Mouse (Mus musculus) macrophage (primary cell): ENCODE data around the gene Syvn1. TPM values are rescaled to one million over a fixed set of nuclear protein-coding genes. Genes with fewer than 3 reads are reported as not detected.

ENCODE experiments used
- H3K27ac ChIP-seq: fragments of 350-480 bp; formaldehyde crosslinking; 2 replicates; pipeline ENCODE4 v1.9.0; 2021
- H3K36me3 ChIP-seq: fragments of 350-480 bp; formaldehyde crosslinking; 2 replicates; pipeline ENCODE4 v1.9.0; 2021; ENCODE audit errors: inconsistent target
- H3K4me3 ChIP-seq: fragments of 350-480 bp; formaldehyde crosslinking; 2 replicates; pipeline ENCODE4 v1.9.0; 2021; ENCODE audit errors: inconsistent target
- H3K79me2 ChIP-seq: fragments of 350-480 bp; formaldehyde crosslinking; 2 replicates; pipeline ENCODE4 v1.9.0; 2021; ENCODE audit errors: inconsistent target
- WGBS: methylation state at CpG from one replicate; pipeline ENCODE4 v1.1.7; 2026; ENCODE audit warnings: inconsistent platforms; ENCODE audit not compliant: missing documents; 5-methylcytosine and 5-hydroxymethylcytosine counted together
- polyA plus RNA-seq: library from polyadenylated mRNA; stranded (reverse); fragments of 250-400 nt; gene quantifications from 3 replicates; pipeline ENCODE4 v1.2.4, GENCODE M21; 2018; ENCODE audit warnings: inconsistent platforms

Syvn1 gene
- polyA plus RNA-seq, 1 experiment from 2014 or later, result 40.2 TPM

DNA sequence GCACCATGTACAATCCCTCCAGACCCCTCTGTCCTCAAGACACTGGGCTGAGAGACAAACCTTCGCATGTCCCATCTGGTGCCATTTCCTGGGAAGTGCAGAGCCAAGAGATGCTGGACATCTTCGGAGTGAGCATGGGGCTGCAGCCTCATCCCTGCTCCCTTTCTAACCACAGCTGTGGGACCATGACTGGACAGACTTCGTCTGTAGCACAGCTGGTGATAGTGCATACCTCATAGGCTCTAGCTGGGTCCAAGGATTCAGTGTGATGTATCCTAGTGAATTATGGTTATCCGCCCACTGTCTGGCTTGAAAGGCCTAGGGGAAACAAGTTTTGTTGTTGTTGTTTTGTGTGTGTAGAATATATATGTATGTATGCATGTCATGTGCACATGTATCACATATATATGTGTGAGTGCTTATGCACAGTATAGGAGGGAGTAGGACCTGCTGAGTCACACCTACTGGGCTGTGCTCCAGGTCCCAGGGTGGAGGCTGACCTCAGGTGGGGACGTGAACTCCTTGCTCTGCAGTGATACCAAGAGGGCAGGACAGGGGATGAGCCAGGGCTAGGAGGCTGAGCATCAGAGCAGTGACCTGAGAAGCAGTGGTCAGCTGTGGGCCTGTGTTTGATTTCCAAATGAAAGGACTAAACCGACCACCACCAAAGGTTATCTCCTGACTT lies 55.9 kb downstream of the Syvn1 start:
- no peaks in the 10 kb centered on the region for H3K36me3 ChIP-seq
- no peak overlapping the region for H3K27ac ChIP-seq
- WGBS, result 81% methylated on average over 6 of the region's 6 CpGs
- no peaks in the 10 kb centered on the region for H3K79me2 ChIP-seq
- H3K4me3 ChIP-seq, result no peak overlapping the region

Other genes starting within 250 kb of the Syvn1 start
- gene Frmd8, start 171.3 kb upstream of the Syvn1 start, polyA plus RNA-seq, result 8.1 to 26.2 TPM (median 19.8 TPM) in 3 replicates
- 44.6 to 74.8 TPM (median 53.2 TPM) in 3 replicates for gene Slc25a45, start 168.8 kb upstream of the Syvn1 start, polyA plus RNA-seq
- 0.16 to 0.59 TPM (median 0.16 TPM) in 3 replicates for gene Tigd3, start 152.4 kb upstream of the Syvn1 start, polyA plus RNA-seq
- gene Dpf2, start 133.6 kb upstream of the Syvn1 start, polyA plus RNA-seq, result 53.9 to 215 TPM (median 57.4 TPM) in 3 replicates
- gene Cdc42ep2, start 121.8 kb upstream of the Syvn1 start, polyA plus RNA-seq, result 1.2 to 3.4 TPM (median 1.7 TPM) in 3 replicates
- 14.2 to 24.9 TPM (median 20.1 TPM) in 3 replicates for gene Pola2, start 82.4 kb upstream of the Syvn1 start, polyA plus RNA-seq
- gene Slc22a20, start 60.4 kb upstream of the Syvn1 start, polyA plus RNA-seq, result not detected in 3 replicates
- gene Capn1, start 30.7 kb upstream of the Syvn1 start, polyA plus RNA-seq, result 49.5 to 59.9 TPM (median 56.3 TPM) in 3 replicates
- gene Mrpl49, start 11.2 kb downstream of the Syvn1 start, polyA plus RNA-seq, result 21.9 to 37.4 TPM (median 33.3 TPM) in 3 replicates
- 767 to 1,640 TPM (median 1,335 TPM) in 3 replicates for gene Fau, start 11.3 kb downstream of the Syvn1 start, polyA plus RNA-seq
- gene Znhit2, start 14.6 kb downstream of the Syvn1 start, polyA plus RNA-seq, result 4.0 to 21.8 TPM (median 18.1 TPM) in 3 replicates
- 4.6 to 21.1 TPM (median 17.5 TPM) in 3 replicates for gene Tm7sf2, start 21.8 kb downstream of the Syvn1 start, polyA plus RNA-seq
- gene Vps51, start 30.7 kb downstream of the Syvn1 start, polyA plus RNA-seq, result 20.2 to 48.8 TPM (median 37.7 TPM) in 3 replicates
- not detected in 3 replicates for gene Tmem262, start 33.5 kb downstream of the Syvn1 start, polyA plus RNA-seq
- gene Gm28374, start 35.7 kb downstream of the Syvn1 start, polyA plus RNA-seq, result 0.26 TPM in 1 of 3 replicates, not detected in the others
- gene Zfpl1, start 38.4 kb downstream of the Syvn1 start, polyA plus RNA-seq, result 28.7 to 39.1 TPM (median 33.7 TPM) in 3 replicates
- 1.4 to 7.1 TPM (median 2.5 TPM) in 3 replicates for gene Cdca5, start 38.4 kb downstream of the Syvn1 start, polyA plus RNA-seq
- 0.29 TPM in 1 of 3 replicates, not detected in the others for gene AC131692.1, start 47.8 kb downstream of the Syvn1 start, polyA plus RNA-seq
- not detected in 3 replicates for gene Naaladl1, start 59.2 kb downstream of the Syvn1 start, polyA plus RNA-seq
- gene Sac3d1, start 72.1 kb downstream of the Syvn1 start, polyA plus RNA-seq, result 1.4 to 11.0 TPM (median 6.6 TPM) in 3 replicates
- 28.8 to 41.8 TPM (median 33.8 TPM) in 3 replicates for gene Snx15, start 81.7 kb downstream of the Syvn1 start, polyA plus RNA-seq
- 5.7 to 15.6 TPM (median 5.9 TPM) in 3 replicates for gene Batf2, start 94.4 kb downstream of the Syvn1 start, polyA plus RNA-seq
- 24.6 to 32.9 TPM (median 27.4 TPM) in 3 replicates for gene Arl2, start 95.0 kb downstream of the Syvn1 start, polyA plus RNA-seq
- gene Majin, start 137.8 kb downstream of the Syvn1 start, polyA plus RNA-seq, result 0.11 TPM in 1 of 3 replicates, not detected in the others
- not detected in 3 replicates for gene Gpha2, start 179.8 kb downstream of the Syvn1 start, polyA plus RNA-seq
- 11.2 to 16.0 TPM (median 14.6 TPM) in 3 replicates for gene Ppp2r5b, start 189.3 kb downstream of the Syvn1 start, polyA plus RNA-seq
- gene Atg2a, start 195.1 kb downstream of the Syvn1 start, polyA plus RNA-seq, result 8.9 to 17.0 TPM (median 9.9 TPM) in 3 replicates
- 42.9 to 146 TPM (median 81.6 TPM) in 3 replicates for gene Ehd1, start 230.1 kb downstream of the Syvn1 start, polyA plus RNA-seq